Comparison of ENCODE assay signal across 15 mouse cellular contexts in genomic region chr11:84671585-84671984, GRCm38 (mm10).
DNase-seq lines count a peak whose midpoint lies in the region; ATAC-seq and TF ChIP-seq lines count a peak whose summit lies in the region.
"Had no signal": no experiment of that assay in that cellular context is flagged by ENCODE, and none has a peak within 500 bp of the region (broad histone marks: within the 10 kb centered on the region; RNA-seq: fewer than 3 reads in every experiment).

No protein-coding gene starts in this region.

- POLR2A ChIA-PET in Patski (lab: Charles Lee), result interaction anchor here (1.3 kb wide), 1 partner anchor 35 kb away, joined by 3 read pairs; no protein-coding TSS in a partner anchor

- 84% methylated on average over 6 of the region's 6 CpGs for WGBS in hindbrain, embryonic 12.5 days
- 67% methylated on average over 6 of the region's 6 CpGs for WGBS in hindbrain, embryonic 16.5 days

- DNase-seq in 3134 (ENCODE audit: extremely low read depth, insufficient read length, low spot score), result peak; percentile 70
- DNase-seq in Patski (ENCODE audit: low read depth, low spot score), result peak; percentile 91
- DNase-seq in gonadal fat pad, adult 2 months (ENCODE audit: low read depth), result peak; percentile 51
- no peak for DNase-seq in lung, postnatal 14 days
- no peak for DNase-seq in T-cell, adult 2 months (ENCODE audit: low spot score)
- DNase-seq: liver; right cerebral cortex, postnatal 14 days had no signal

- H3K9ac ChIP-seq in hindbrain, embryonic 12.5 days, result no peak overlapping the region
- H3K9ac ChIP-seq in hindbrain, embryonic 16.5 days (ENCODE audit: low read depth, low read length), result no peak overlapping the region
- H3K9ac ChIP-seq: heart, embryonic 13.5 days; lung, embryonic 15.5 days; neural tube, embryonic 12.5 days; stomach, embryonic 15.5 days had no signal

- H3K36me3 ChIP-seq in hindbrain, embryonic 12.5 days, result no peaks in the 10 kb centered on the region
- H3K36me3 ChIP-seq in hindbrain, embryonic 16.5 days (ENCODE audit: control insufficient read depth, insufficient read depth, low read length), result no peaks in the 10 kb centered on the region
- H3K36me3 ChIP-seq: heart, embryonic 13.5 days; lung, embryonic 15.5 days; midbrain, embryonic 10.5 days; neural tube, embryonic 12.5 days; stomach, embryonic 15.5 days had no signal

- no peak overlapping the region for H3K27ac ChIP-seq in hindbrain, embryonic 12.5 days
- no peak overlapping the region for H3K27ac ChIP-seq in hindbrain, embryonic 16.5 days (ENCODE audit: low read depth, low read length)
- H3K27ac ChIP-seq: heart, embryonic 13.5 days; lung, embryonic 15.5 days; midbrain, embryonic 10.5 days; neural tube, embryonic 12.5 days; stomach, embryonic 15.5 days had no signal

- no peak for TF ChIP-seq CTCF in Patski (IDR thresholded peaks at IDR 0.05)

- 0 out of 2 replicates have a peak, but pooled peaks have one; percentile 32 for ATAC-seq in hindbrain, embryonic 12.5 days (ENCODE audit: low FRiP score)
- no peak for ATAC-seq in hindbrain, embryonic 16.5 days
- peak; percentile 83 for ATAC-seq in Patski
- no peak for ATAC-seq in granulocyte monocyte progenitor cell, adult 5-6 weeks (replicated peaks; ENCODE audit: poor library complexity, severe bottlenecking)

- no peaks in the 10 kb centered on the region for H3K9me3 ChIP-seq in hindbrain, embryonic 12.5 days (replicated peaks)
- H3K9me3 ChIP-seq in hindbrain, embryonic 16.5 days (ENCODE audit: control insufficient read depth, low read length), result no peaks in the 10 kb centered on the region
- H3K9me3 ChIP-seq: heart, embryonic 13.5 days; lung, embryonic 15.5 days; midbrain, embryonic 10.5 days; neural tube, embryonic 12.5 days; stomach, embryonic 15.5 days had no signal

- H3K27me3 ChIP-seq in hindbrain, embryonic 12.5 days, result peaks cover 2% of the 10 kb centered on the region; the same call in 1 of the 2 replicates
- H3K27me3 ChIP-seq in hindbrain, embryonic 16.5 days (replicated peaks; ENCODE audit: control insufficient read depth, insufficient read depth, low read length), result 0 out of 2 replicates have a peak, but pooled peaks cover 2% of the 10 kb centered on the region
- peaks cover 1% of the 10 kb centered on the region for H3K27me3 ChIP-seq in Patski
- H3K27me3 ChIP-seq: lung, embryonic 15.5 days; neural tube, embryonic 12.5 days; stomach, embryonic 15.5 days had no signal

- peaks cover 7% of the 10 kb centered on the region; the same call in 1 of the 2 replicates for H3K4me1 ChIP-seq in hindbrain, embryonic 12.5 days
- H3K4me1 ChIP-seq in hindbrain, embryonic 16.5 days (ENCODE audit: control insufficient read depth, insufficient read depth, low read depth, low read length), result no peaks in the 10 kb centered on the region; the same call in 1 of the 2 replicates
- H3K4me1 ChIP-seq: heart, embryonic 13.5 days; lung, embryonic 15.5 days; neural tube, embryonic 12.5 days; stomach, embryonic 15.5 days had no signal

- H3K4me2 ChIP-seq in hindbrain, embryonic 12.5 days (replicated peaks), result no peak overlapping the region
- no peak overlapping the region for H3K4me2 ChIP-seq in hindbrain, embryonic 16.5 days (ENCODE audit: low read length)
- H3K4me2 ChIP-seq: heart, embryonic 13.5 days; lung, embryonic 15.5 days; neural tube, embryonic 12.5 days; stomach, embryonic 15.5 days had no signal

- CTCF ChIA-PET in Patski (lab: Charles Lee), result interaction anchor here (1.5 kb wide), 1 partner anchor 10 kb away, joined by 3 read pairs; no protein-coding TSS in a partner anchor

- in situ Hi-C loops in Patski (cut with MboI; ENCODE audit: low pct_unique_long_range_greater_than_20kb), result no loop called here

- no peak overlapping the region for H3K4me3 ChIP-seq in hindbrain, embryonic 12.5 days
- no peak overlapping the region for H3K4me3 ChIP-seq in hindbrain, embryonic 16.5 days (ENCODE audit: low read length)
- H3K4me3 ChIP-seq: heart, embryonic 13.5 days; lung, embryonic 15.5 days; midbrain, embryonic 10.5 days; neural tube, embryonic 12.5 days; stomach, embryonic 15.5 days had no signal

Comparison
In these comparisons a context has a peak if more than half of its experiments do, and no peak if none do; other contexts are left out.
1. ATAC-seq: peak in hindbrain, embryonic 12.5 days (single experiment) and Patski (single experiment); none in hindbrain, embryonic 16.5 days (single experiment) and granulocyte monocyte progenitor cell, adult 5-6 weeks (single experiment).
2. DNase-seq: peak in 3134 (single experiment), Patski (single experiment) and gonadal fat pad, adult 2 months (single experiment); none in lung, postnatal 14 days (single experiment) and T-cell, adult 2 months (single experiment).